In the genomic region with DNA sequence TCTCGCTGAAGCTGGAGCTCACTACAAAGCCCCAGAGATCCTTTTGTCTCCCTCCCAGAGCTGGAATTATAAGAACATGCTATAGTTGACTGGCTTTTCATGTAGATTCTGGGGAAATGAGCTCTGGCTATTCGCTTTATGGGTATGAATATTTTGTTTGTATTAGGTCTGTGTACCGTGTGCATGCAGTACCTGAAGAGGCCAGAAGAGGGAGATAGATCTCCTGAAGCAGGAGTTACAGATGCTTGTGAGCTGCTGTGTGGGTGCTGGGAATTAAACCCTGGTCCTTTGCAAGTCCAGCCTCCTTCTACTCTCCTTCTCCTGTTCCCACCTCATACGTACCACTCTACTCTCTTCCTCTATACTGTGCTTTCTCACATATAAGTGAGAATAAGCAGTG, we compare ENCODE assay signal across 28 mouse cellular contexts. TPM values are rescaled to one million over a fixed set of nuclear protein-coding genes. Genes with fewer than 3 reads are reported as not detected.
DNase-seq lines count a peak whose midpoint lies in the region; ATAC-seq and TF ChIP-seq lines count a peak whose summit lies in the region.
"Had no signal": no experiment of that assay in that cellular context is flagged by ENCODE, and none has a peak within 500 bp of the region (broad histone marks: within the 10 kb centered on the region; RNA-seq: fewer than 3 reads in every experiment).

No protein-coding gene starts in this region.

- no peak for TF ChIP-seq POLR2A in heart, adult 2 months (IDR thresholded peaks at IDR 0.05; ENCODE audit: insufficient read depth, low read depth, low read length)

- no peak overlapping the region for H3K9ac ChIP-seq in heart, adult 2 months (ENCODE audit: low read depth, low read length)
- H3K9ac ChIP-seq in liver, embryonic 14.5 days (replicated peaks): no peak overlapping the region
- H3K9ac ChIP-seq: forebrain, embryonic 13.5 days; hindbrain, embryonic 13.5 days; neural tube, embryonic 12.5 days had no signal

- no peaks in the 10 kb centered on the region; the same call in 1 of the 2 replicates for H3K27me3 ChIP-seq in heart, adult 2 months (ENCODE audit: control insufficient read depth, insufficient read depth, low read length)
- H3K27me3 ChIP-seq in liver, embryonic 14.5 days (ENCODE audit: control insufficient read depth, insufficient read depth, low read length): no peaks in the 10 kb centered on the region
- no peaks in the 10 kb centered on the region for H3K27me3 ChIP-seq in limb, embryonic 10.5 days (ENCODE audit: low read depth, poor library complexity, severe bottlenecking)
- H3K27me3 ChIP-seq: forebrain, embryonic 13.5 days; hindbrain, embryonic 13.5 days; neural tube, embryonic 12.5 days; Patski had no signal

- no peak for ATAC-seq in liver, embryonic 14.5 days (ENCODE audit: insufficient read depth)
- ATAC-seq: CD4-positive, CD25-positive, alpha-beta regulatory T cell, adult 4 months; forebrain, embryonic 13.5 days; intestine, postnatal 0 days; midbrain, embryonic 16.5 days; Patski had no signal

- no peaks in the 10 kb centered on the region for H3K79me2 ChIP-seq in heart, adult 2 months (replicated peaks; ENCODE audit: control insufficient read depth, insufficient read depth, low read length)

- TF ChIP-seq CTCF in heart, adult 2 months (IDR thresholded peaks at IDR 0.05): peak; percentile 30; the same call in 1 of the 2 replicates
- TF ChIP-seq CTCF in liver, embryonic 14.5 days (IDR thresholded peaks at IDR 0.05; ENCODE audit: low read depth): peak; percentile 39

- DNase-seq in heart, adult 2 months: no peak
- DNase-seq in heart, adult 8-10 months (ENCODE audit: low spot score): no peak
- DNase-seq in liver, embryonic 14.5 days (ENCODE audit: low read depth in 3 of 3, low spot score in 3 of 3): no peak
- DNase-seq in liver (no peak), ES-CJ7 (ENCODE audit: low read depth, low spot score) (peak; percentile 52), R1 (ENCODE audit: low read depth, low spot score) (peak; percentile 56)
- DNase-seq in limb, embryonic 10.5 days (ENCODE audit: low spot score): no peak
- no peak for DNase-seq in ovary, postnatal 14 days (ENCODE audit: low spot score)
- DNase-seq: adrenal gland, postnatal 25 days; cerebellum, adult 2 months; gastrocnemius, postnatal 36 days; heart, postnatal 14 days; kidney, adult 9 months; kidney, postnatal 25 days; lung, adult 18-20 months; lung, postnatal 14 days; thymus, postnatal 4 days had no signal

- TF ChIP-seq EP300 in heart, adult 2 months (IDR thresholded peaks at IDR 0.05; ENCODE audit: insufficient read depth, low read depth, low read length): no peak
- no peak for TF ChIP-seq EP300 in liver, embryonic 14.5 days (IDR thresholded peaks at IDR 0.05; ENCODE audit: low read depth)

- 92% methylated on average over 4 of the region's 4 CpGs for WGBS in heart, adult 2 months
- WGBS in liver, embryonic 14.5 days (ENCODE audit: insufficient replicate concordance): 75% methylated on average over 4 of the region's 4 CpGs
- WGBS in limb, embryonic 10.5 days: 96% methylated on average over 4 of the region's 4 CpGs

- intact Hi-C loops in heart, adult 2 months (cut with DNase I): no loop called here

- no peak overlapping the region for H3K4me2 ChIP-seq in liver, embryonic 14.5 days (ENCODE audit: low read depth)
- H3K4me2 ChIP-seq: forebrain, embryonic 13.5 days; hindbrain, embryonic 13.5 days; neural tube, embryonic 12.5 days had no signal

- H3K4me3 ChIP-seq in heart, adult 2 months: no peak overlapping the region
- no peak overlapping the region for H3K4me3 ChIP-seq in liver, embryonic 14.5 days (ENCODE audit: insufficient read depth in 1 of 2, low read depth in 2 of 2, low read length in 2 of 2)
- H3K4me3 ChIP-seq in limb, embryonic 10.5 days: no peak overlapping the region
- H3K4me3 ChIP-seq: erythroblast, embryonic 14.5 days; forebrain, embryonic 13.5 days; hindbrain, embryonic 13.5 days; midbrain, embryonic 10.5 days; myocyte; neural tube, embryonic 12.5 days had no signal

- no peaks in the 10 kb centered on the region for H3K36me3 ChIP-seq in heart, adult 2 months (ENCODE audit: control insufficient read depth, insufficient read depth, low read length)
- H3K36me3 ChIP-seq in liver, embryonic 14.5 days (replicated peaks; ENCODE audit: control insufficient read depth, insufficient read depth, low read depth): no peaks in the 10 kb centered on the region
- no peaks in the 10 kb centered on the region for H3K36me3 ChIP-seq in limb, embryonic 10.5 days
- H3K36me3 ChIP-seq: hindbrain, embryonic 13.5 days; midbrain, embryonic 10.5 days; neural tube, embryonic 12.5 days had no signal

- H3K4me1 ChIP-seq in heart, adult 2 months (ENCODE audit: control insufficient read depth, insufficient read depth, low read length): no peaks in the 10 kb centered on the region
- H3K4me1 ChIP-seq in liver, embryonic 14.5 days (replicated peaks; ENCODE audit: control insufficient read depth in 2 of 2, insufficient read depth in 2 of 2, low read length in 1 of 2): no peaks in the 10 kb centered on the region
- H3K4me1 ChIP-seq in limb, embryonic 10.5 days: no peaks in the 10 kb centered on the region
- H3K4me1 ChIP-seq: forebrain, embryonic 13.5 days; hindbrain, embryonic 13.5 days; neural tube, embryonic 12.5 days had no signal

- no peak overlapping the region for H3K27ac ChIP-seq in heart, adult 2 months
- no peak overlapping the region for H3K27ac ChIP-seq in liver, embryonic 14.5 days
- H3K27ac ChIP-seq in limb, embryonic 10.5 days: no peak overlapping the region
- H3K27ac ChIP-seq: forebrain, embryonic 13.5 days; hindbrain, embryonic 13.5 days; midbrain, embryonic 10.5 days; neural tube, embryonic 12.5 days had no signal

- no peaks in the 10 kb centered on the region; the same call in 1 of the 2 replicates for H3K9me3 ChIP-seq in liver, embryonic 14.5 days (ENCODE audit: control insufficient read depth, low read length)
- H3K9me3 ChIP-seq in limb, embryonic 10.5 days (replicated peaks): no peaks in the 10 kb centered on the region
- H3K9me3 ChIP-seq: forebrain, embryonic 13.5 days; midbrain, embryonic 10.5 days; neural tube, embryonic 12.5 days had no signal

RNA-seq across cellular contexts. Expression of a gene that starts 52.6 kb away (rescaled TPM):
- total RNA-seq in heart, adult 2 months (2021): under 1 TPM in 1 of 2 experiments, not detected in 1; 0.14 TPM
- 0.43 and 0.53 TPM in 2 replicates for polyA plus RNA-seq in heart, adult 2 months (2012; rRNA removed)
- under 1 TPM; 0.06 to 0.30 (median 0.20) TPM for total RNA-seq in heart, adult 8-10 months (2022)
- 0.05 and 0.08 TPM in 2 replicates for polyA plus RNA-seq in liver, embryonic 14.5 days (2012; rRNA removed)
- 0.03 TPM in 1 of 2 replicates, not detected in the other for polyA plus RNA-seq in liver, embryonic 14.5 days (2014; fragmentation: Nextera tagmentation; extraction: Ambion mirVana)
- 40.4 and 44.7 TPM in 2 replicates for polyA plus RNA-seq in limb, embryonic 10.5 days (2016; fragmentation: Nextera tagmentation; extraction: Ambion mirVana)
- polyA plus RNA-seq: CD4-positive, CD25-positive, alpha-beta regulatory T cell, adult 4 months; erythroblast, embryonic 14.5 days; liver, adult 2 months; myocyte; Patski had no signal

Comparison
In these comparisons a context has a peak if more than half of its experiments do, and no peak if none do; other contexts are left out.
1. DNase-seq: peak in ES-CJ7 (single experiment) and R1 (single experiment); none in heart, adult 2 months (0 of 2), heart, adult 8-10 months (single experiment), liver, embryonic 14.5 days (0 of 3), liver (single experiment), limb, embryonic 10.5 days (single experiment) and ovary, postnatal 14 days (single experiment).
2. RNA of a gene that starts 52.6 kb away (polyA plus RNA-seq): 40.4 to 44.7 TPM in limb, embryonic 10.5 days; 0.43 to 0.53 TPM in heart, adult 2 months and 0.03 to 0.08 TPM in liver, embryonic 14.5 days; every median in the first group is over 10 times any median in the second.